Mouse (Mus musculus): Measurements from ENCODE around the gene Matk. TPM values are rescaled to one million over a fixed set of nuclear protein-coding genes. Genes with fewer than 3 reads are reported as not detected.

Gene Matk
- polyA plus RNA-seq, 2 experiments: 1.1 to 1.6 TPM

DNA sequence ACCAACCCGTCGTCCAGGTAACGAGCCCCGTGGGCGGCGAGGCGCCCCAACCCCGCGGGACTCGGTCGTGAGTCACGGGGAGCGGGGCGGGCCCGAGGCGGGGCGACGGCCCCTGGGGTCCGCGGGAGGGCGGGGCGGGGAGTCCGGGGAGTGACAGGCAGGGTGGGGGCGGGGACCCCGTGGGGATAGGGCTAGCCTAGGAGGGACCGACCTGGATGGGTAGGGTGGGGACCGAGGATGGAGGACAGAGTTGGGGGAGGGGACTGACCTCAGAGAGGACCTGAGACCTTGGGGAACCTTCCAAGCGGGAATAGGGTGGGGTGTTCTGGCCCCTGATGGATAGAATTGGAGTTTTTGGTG is 19.5 kb upstream of the Matk start:
- no peak for TF ChIP-seq CTCF (IDR thresholded peaks at IDR 0.05; ENCODE audit: low read depth)
- no peak for TF ChIP-seq EP300 (IDR thresholded peaks at IDR 0.05; ENCODE audit: low read depth)
- ATAC-seq (ENCODE audit: insufficient read depth) (peak; percentile 73), DNase-seq (ENCODE audit: low read depth in 3 of 3, low spot score in 3 of 3) (no peak)
- Histone ChIP-seq H3K9ac (replicated peaks) (peak overlapping the region; percentile 24), H3K4me3 (ENCODE audit: insufficient read depth in 1 of 2, low read depth in 2 of 2, low read length in 2 of 2) (peak overlapping the region; percentile 55 to 66), H3K4me1 (replicated peaks; ENCODE audit: control insufficient read depth in 2 of 2, insufficient read depth in 2 of 2, low read length in 1 of 2) (peaks cover 2 to 3% of the 10 kb centered on the region in 2 experiments; a peak in 2 of 4 replicates), H3K27me3 (ENCODE audit: control insufficient read depth, insufficient read depth, low read length) (peaks cover 32% of the 10 kb centered on the region), H3K36me3 (replicated peaks; ENCODE audit: control insufficient read depth, insufficient read depth, low read depth) (no peaks in the 10 kb centered on the region), H3K4me2 (ENCODE audit: low read depth) (peak overlapping the region; percentile 56), H3K27ac (no peak overlapping the region), H3K9me3 (ENCODE audit: control insufficient read depth, low read length) (no peaks in the 10 kb centered on the region)
- WGBS (ENCODE audit: insufficient replicate concordance): 1% methylated on average over 28 of the region's 28 CpGs

DNA sequence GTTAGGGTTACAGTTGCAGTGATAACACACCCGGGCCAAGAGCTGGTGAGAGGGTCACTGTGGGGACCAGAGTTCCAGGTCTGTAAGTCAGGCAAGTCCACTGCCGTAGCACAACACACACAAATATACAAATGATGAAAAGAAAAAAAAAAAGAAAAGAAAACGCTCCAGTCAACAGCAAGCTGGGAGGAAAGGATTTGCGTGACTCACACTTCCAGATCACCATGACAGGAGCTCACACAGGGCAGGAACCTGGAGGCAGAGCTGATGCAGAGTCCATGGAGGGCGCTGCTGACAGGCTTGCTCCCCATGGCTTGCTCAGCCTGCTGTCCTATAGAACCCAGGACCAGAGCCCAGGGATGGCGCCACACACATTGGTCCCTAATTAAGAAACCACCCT is 18.5 kb upstream of the Matk start:
- no peaks in the 10 kb centered on the region for H3K36me3 ChIP-seq (replicated peaks; ENCODE audit: control insufficient read depth, insufficient read depth, low read depth)
- no peak overlapping the region for H3K27ac ChIP-seq
- no peak overlapping the region for H3K4me3 ChIP-seq (ENCODE audit: insufficient read depth in 1 of 2, low read depth in 2 of 2, low read length in 2 of 2)

DNA sequence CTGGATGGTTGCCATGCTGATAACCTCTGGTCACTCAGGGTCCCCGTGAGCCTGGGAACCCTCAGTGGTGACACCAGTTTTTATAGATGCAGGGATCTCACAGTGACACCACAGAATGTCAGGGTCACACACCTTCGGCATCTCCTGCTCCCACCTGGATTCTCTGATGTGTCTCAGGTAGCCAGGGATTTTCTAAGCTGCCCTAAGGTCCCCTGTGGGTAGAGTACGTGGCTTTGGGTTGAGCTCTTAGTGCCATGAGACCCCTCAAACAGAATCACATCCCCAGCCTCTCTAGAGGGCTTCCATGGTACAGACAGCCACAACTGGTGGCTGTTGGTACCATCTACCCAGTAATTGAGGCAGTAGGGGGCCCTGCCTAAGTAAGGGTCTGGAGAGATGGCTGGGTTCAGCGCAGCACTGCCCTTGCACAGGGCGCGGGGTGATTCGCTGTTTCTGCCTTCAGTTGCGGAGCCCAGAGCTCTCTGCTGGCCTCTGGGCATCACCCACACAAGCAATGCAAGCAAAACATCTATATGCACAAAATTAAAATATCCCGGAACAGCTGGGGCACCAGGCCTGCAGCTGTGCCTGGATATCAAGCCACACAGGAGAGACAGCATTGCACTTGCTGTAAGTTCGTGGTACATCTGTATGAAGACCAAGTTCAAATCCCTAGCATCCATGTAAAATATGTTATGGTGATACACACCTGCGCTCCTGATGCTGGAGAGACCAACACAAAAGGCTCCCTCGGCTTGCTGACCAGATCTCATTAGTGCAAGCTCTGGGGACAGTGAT is 16.1 kb upstream of the Matk start:
- peaks cover 2 to 3% of the 10 kb centered on the region in 2 experiments; a peak in 2 of 4 replicates for H3K4me1 ChIP-seq (replicated peaks; ENCODE audit: control insufficient read depth in 2 of 2, insufficient read depth in 2 of 2, low read length in 1 of 2)
- H3K9me3 ChIP-seq (ENCODE audit: control insufficient read depth, low read length): no peaks in the 10 kb centered on the region
- TF ChIP-seq CTCF (IDR thresholded peaks at IDR 0.05; ENCODE audit: low read depth): no peak
- no peak for TF ChIP-seq EP300 (IDR thresholded peaks at IDR 0.05; ENCODE audit: low read depth)
- H3K36me3 ChIP-seq (replicated peaks; ENCODE audit: control insufficient read depth, insufficient read depth, low read depth): no peaks in the 10 kb centered on the region
- ATAC-seq (ENCODE audit: insufficient read depth): no peak
- no peak overlapping the region for H3K27ac ChIP-seq
- no peak overlapping the region for H3K9ac ChIP-seq (replicated peaks)
- no peak overlapping the region for H3K4me2 ChIP-seq (ENCODE audit: low read depth)
- peaks cover 27% of the 10 kb centered on the region for H3K27me3 ChIP-seq (ENCODE audit: control insufficient read depth, insufficient read depth, low read length)
- no peak overlapping the region for H3K4me3 ChIP-seq (ENCODE audit: insufficient read depth in 1 of 2, low read depth in 2 of 2, low read length in 2 of 2)
- WGBS (ENCODE audit: insufficient replicate concordance): 66% methylated on average over 12 of the region's 12 CpGs
- DNase-seq (ENCODE audit: low read depth in 3 of 3, low spot score in 3 of 3): no peak

More for the DNA sequence above, 18.5 kb upstream of the Matk start:
- H3K9ac ChIP-seq (replicated peaks): no peak overlapping the region
- H3K27me3 ChIP-seq (ENCODE audit: control insufficient read depth, insufficient read depth, low read length): peaks cover 30% of the 10 kb centered on the region
- H3K9me3 ChIP-seq (ENCODE audit: control insufficient read depth, low read length): no peaks in the 10 kb centered on the region
- no peak overlapping the region for H3K4me2 ChIP-seq (ENCODE audit: low read depth)
- 59% methylated on average over 6 of the region's 6 CpGs for WGBS (ENCODE audit: insufficient replicate concordance)
- DNase-seq (ENCODE audit: low read depth in 3 of 3, low spot score in 3 of 3) (no peak), ATAC-seq (ENCODE audit: insufficient read depth) (no peak)
- TF ChIP-seq CTCF (IDR thresholded peaks at IDR 0.05; ENCODE audit: low read depth) (no peak), EP300 (IDR thresholded peaks at IDR 0.05; ENCODE audit: low read depth) (no peak)
- H3K4me1 ChIP-seq (replicated peaks; ENCODE audit: control insufficient read depth in 2 of 2, insufficient read depth in 2 of 2, low read length in 1 of 2): peaks cover 2 to 3% of the 10 kb centered on the region in 2 experiments; a peak in 2 of 4 replicates

DNA sequence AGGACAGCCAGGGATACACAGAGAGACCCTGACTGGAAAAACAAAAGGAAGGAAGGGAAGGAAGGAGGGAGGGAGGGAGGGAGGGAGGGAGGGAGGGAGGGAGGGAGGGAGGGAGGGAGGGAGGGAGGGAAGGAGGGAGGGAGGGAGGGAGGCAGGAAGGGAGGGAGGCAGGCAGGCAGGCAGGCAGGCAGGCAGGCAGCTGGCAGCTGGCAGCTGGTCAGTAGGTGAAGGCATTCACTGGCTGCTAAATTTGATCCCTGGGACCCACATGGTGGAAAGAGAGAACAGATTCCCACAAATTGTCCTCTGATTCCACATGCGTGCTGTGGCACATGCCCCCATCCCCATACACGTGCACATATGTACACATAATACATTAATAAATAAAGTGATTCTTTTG is 14.1 kb upstream of the Matk start:
- H3K27me3 ChIP-seq (ENCODE audit: control insufficient read depth, insufficient read depth, low read length): peaks cover 28% of the 10 kb centered on the region
- no peak overlapping the region for H3K27ac ChIP-seq
- WGBS (ENCODE audit: insufficient replicate concordance): 81% methylated on average over 2 of the region's 2 CpGs
- DNase-seq (ENCODE audit: low read depth in 3 of 3, low spot score in 3 of 3) (no peak), ATAC-seq (ENCODE audit: insufficient read depth) (no peak)
- H3K36me3 ChIP-seq (replicated peaks; ENCODE audit: control insufficient read depth, insufficient read depth, low read depth): no peaks in the 10 kb centered on the region
- TF ChIP-seq CTCF (IDR thresholded peaks at IDR 0.05; ENCODE audit: low read depth) (no peak), EP300 (IDR thresholded peaks at IDR 0.05; ENCODE audit: low read depth) (no peak)
- no peak overlapping the region for H3K9ac ChIP-seq (replicated peaks)
- H3K4me1 ChIP-seq (replicated peaks; ENCODE audit: control insufficient read depth in 2 of 2, insufficient read depth in 2 of 2, low read length in 1 of 2): no peaks in the 10 kb centered on the region; a peak in 2 of 4 replicates
- H3K4me2 ChIP-seq (ENCODE audit: low read depth): no peak overlapping the region
- H3K9me3 ChIP-seq (ENCODE audit: control insufficient read depth, low read length): no peaks in the 10 kb centered on the region
- no peak overlapping the region for H3K4me3 ChIP-seq (ENCODE audit: insufficient read depth in 1 of 2, low read depth in 2 of 2, low read length in 2 of 2)

DNA sequence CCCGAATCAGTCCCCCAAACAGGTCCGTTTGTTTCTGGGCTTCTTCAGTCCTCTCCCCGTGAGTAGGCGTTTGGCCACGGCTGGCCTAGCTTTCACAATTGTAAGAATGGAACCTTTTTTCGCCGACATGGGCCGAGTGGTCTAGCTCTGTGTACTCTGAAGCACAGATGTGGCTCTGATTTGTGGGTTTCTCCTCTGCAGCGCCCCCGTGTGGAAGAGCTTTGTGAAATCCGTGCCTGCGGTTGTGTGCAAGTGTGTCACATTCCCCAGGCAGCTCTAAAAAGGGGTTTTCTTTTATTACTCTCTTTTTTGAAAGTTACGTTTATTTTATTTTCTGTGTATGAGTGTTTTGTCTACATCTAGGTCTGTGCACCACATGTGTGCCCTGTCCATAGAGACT is 11.9 kb upstream of the Matk start:
- no peak overlapping the region for H3K9ac ChIP-seq (replicated peaks)
- H3K9me3 ChIP-seq (ENCODE audit: control insufficient read depth, low read length): no peaks in the 10 kb centered on the region
- WGBS (ENCODE audit: insufficient replicate concordance): 20% methylated on average over 13 of the region's 13 CpGs
- H3K36me3 ChIP-seq (replicated peaks; ENCODE audit: control insufficient read depth, insufficient read depth, low read depth): no peaks in the 10 kb centered on the region
- H3K4me3 ChIP-seq (ENCODE audit: insufficient read depth in 1 of 2, low read depth in 2 of 2, low read length in 2 of 2): no peak overlapping the region
- H3K27ac ChIP-seq: no peak overlapping the region
- no peak overlapping the region for H3K4me2 ChIP-seq (ENCODE audit: low read depth)
- peak in 2 of 3 experiments; percentile 14 to 33 for DNase-seq (ENCODE audit: low read depth in 3 of 3, low spot score in 3 of 3)
- no peak for ATAC-seq (ENCODE audit: insufficient read depth)
- H3K27me3 ChIP-seq (ENCODE audit: control insufficient read depth, insufficient read depth, low read length): peaks cover 28% of the 10 kb centered on the region
- peak; percentile 74 for TF ChIP-seq CTCF (IDR thresholded peaks at IDR 0.05; ENCODE audit: low read depth)
- no peak for TF ChIP-seq EP300 (IDR thresholded peaks at IDR 0.05; ENCODE audit: low read depth)
- no peaks in the 10 kb centered on the region for H3K4me1 ChIP-seq (replicated peaks; ENCODE audit: control insufficient read depth in 2 of 2, insufficient read depth in 2 of 2, low read length in 1 of 2)
